Mouse (Mus musculus): ENCODE data around the gene Pbx4. TPM values are rescaled to one million over a fixed set of nuclear protein-coding genes. Genes with fewer than 3 reads are reported as not detected.

Gene Pbx4
- total RNA-seq, 2 experiments from 2014 or later = not detected

DNA sequence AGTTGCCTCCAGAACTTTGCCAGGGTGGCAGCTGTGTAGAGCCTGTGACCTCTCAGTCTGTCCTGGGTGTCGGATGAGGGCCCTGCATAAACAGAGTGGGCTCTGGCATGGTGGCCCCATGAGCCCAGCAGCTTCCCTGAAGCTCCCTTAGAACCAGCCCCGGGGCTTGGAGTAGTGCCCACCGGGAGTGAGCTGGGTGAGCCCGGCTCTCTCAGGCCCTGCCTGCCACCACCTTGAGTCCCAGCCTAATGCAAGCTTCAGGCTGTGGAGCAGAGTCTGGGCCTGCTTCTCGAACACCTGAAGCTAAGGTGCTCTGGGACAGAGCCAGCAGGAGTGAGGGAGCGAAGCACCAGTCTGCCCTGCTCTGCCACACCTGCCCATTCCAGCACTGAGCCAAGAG is 38.6 kb downstream of the Pbx4 start:
- DNase-seq (ENCODE audit: low spot score) = no peak

DNA sequence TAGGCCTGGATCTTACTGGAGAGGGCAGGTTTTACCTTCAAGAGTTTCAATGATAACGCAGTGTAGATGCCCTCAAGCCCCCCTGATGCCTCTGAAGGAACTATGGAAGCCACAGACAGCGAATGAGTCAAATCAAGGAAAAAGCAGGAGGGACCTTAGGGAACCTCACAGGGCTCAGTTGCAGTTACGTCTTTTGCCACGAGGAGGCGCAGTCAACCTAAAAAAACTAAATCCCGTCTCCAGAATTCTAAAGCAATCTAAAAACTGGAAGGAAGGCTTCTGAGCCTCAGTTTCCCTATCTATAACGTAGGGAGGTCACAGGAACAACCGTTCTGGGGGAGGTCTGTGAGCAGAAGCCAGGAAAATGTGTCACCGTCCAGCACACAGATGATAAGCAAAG is 41.9 kb downstream of the Pbx4 start:
- DNase-seq (ENCODE audit: low spot score) = peak; percentile 61

DNA sequence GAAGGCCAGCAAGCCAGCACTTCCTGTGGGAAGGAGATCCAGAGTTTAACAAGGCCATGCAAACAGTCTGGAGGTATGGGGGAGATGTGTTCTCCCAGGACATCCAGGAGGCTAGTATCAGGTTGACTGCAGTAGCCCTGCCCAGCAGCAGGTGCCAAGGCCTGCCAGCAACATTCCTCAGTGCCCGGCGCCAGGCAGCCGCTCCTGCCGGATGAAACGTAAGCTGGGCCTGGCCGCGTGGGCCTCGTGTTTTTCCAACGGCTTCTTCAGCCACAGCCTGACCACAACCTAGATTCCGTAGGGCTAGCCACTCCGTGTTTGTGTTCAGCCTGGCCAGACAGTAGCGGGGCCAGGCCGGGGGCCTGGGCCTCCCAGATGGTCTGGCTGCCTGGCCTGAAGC is 42.4 kb downstream of the Pbx4 start:
- DNase-seq (ENCODE audit: low spot score) = peak; percentile 69

DNA sequence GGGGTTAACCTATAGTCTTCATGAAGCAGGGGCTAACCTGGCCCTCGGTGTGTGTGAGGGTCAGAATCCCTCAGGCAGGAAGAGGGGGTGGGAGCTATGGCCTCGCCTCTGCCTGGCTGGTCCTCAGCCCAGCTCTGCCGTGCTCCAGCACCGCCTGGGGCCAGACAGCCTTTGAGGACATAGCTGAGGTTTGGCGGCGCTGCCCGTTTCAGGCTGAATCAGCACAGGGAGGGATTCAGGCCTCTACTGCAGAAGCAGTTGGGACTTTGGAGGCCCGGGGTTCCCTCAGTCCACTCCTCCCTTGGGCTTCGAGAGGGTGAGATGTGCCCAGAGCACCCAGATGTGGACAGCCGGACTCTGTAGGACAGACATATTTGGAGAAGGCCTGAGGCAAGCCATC is 43.8 kb downstream of the Pbx4 start:
- DNase-seq (ENCODE audit: low spot score) = no peak

DNA sequence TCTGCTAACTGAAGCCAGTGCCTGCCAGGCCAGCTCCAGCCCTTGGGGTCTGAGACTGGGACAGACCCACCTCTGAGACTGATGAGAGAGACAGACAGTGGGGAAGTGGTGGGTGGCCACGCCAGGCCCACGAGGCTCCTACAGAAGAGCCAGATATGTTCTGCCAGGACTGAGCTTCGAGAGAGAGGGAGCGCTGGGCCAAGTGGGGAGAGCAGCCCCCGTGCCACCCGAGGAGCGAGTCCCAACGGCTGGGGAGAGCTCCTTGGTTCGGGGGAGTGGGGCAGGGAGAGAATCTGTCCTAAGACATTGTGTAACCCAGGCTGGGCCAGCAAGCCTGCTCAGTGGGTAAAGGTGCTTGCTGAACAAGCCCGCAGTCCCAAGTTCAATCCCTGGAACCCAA is 44.7 kb downstream of the Pbx4 start:
- no peak for DNase-seq (ENCODE audit: low spot score)

GRCm38 (mm10) chr8:69877396-69877795 is 45.1 kb downstream of the Pbx4 start:
- DNase-seq (ENCODE audit: low spot score) = no peak

GRCm38 (mm10) chr8:69877992-69878391 is 45.7 kb downstream of the Pbx4 start:
- DNase-seq (ENCODE audit: low spot score) = no peak

- DNase-seq (ENCODE audit: low spot score) = no peak
Observed at GRCm38 (mm10) chr8:69879678-69880077, 47.4 kb downstream of the Pbx4 start.

GRCm38 (mm10) chr8:69880841-69881240 is 48.5 kb downstream of the Pbx4 start:
- DNase-seq (ENCODE audit: low spot score) = no peak

- DNase-seq (ENCODE audit: low spot score) = no peak
Observed at GRCm38 (mm10) chr8:69881261-69881865, 49.1 kb downstream of the Pbx4 start.

DNA sequence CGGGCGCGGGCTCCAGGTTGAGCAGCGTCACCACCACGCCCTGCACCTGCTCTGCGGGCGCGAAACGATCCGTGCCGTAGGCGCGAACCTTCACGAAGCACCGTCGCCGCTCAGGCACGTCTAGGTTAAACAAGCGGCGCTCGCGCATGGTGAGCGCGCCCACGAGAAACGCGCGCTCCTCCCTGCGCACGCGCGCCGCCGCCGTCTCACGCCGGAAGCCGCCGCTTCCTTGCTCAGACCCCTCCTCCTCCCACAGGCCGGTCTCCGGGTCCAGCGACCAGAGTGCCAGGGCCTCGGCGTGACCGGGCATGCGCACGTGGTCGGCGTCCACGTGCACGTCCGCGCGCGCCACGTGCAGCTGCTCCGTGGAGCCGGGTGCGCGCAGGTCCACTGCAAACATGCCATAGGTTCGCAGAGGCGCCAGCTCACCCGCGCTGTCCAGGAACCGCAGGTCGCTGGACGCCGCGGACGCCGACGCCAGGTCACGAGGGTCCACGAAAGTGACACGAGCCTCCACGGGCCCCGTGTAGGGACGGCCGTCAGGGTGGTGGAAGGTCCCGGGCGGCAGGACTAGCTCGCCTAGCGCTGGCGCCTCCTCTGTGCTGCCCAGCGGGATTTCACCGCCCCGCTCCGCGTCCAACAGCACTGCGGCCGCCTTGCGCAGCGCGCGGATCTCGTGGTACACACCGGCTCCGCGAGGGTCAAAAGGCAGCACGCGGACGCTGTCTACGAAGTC is 49.9 kb downstream of the Pbx4 start:
- DNase-seq (ENCODE audit: low spot score) = no peak

- no peak for DNase-seq (ENCODE audit: low spot score)
Observed at GRCm38 (mm10) chr8:69882833-69883600, 50.7 kb downstream of the Pbx4 start.

GRCm38 (mm10) chr8:69884141-69884540 is 51.9 kb downstream of the Pbx4 start:
- DNase-seq (ENCODE audit: low spot score) = no peak

- DNase-seq (ENCODE audit: low spot score) = peak; percentile 44
Observed at GRCm38 (mm10) chr8:69887289-69888243, 55.3 kb downstream of the Pbx4 start, which contains the start of gene Cilp2. Gene Cilp2 (minus strand): TSS chr8:69887687.

DNA sequence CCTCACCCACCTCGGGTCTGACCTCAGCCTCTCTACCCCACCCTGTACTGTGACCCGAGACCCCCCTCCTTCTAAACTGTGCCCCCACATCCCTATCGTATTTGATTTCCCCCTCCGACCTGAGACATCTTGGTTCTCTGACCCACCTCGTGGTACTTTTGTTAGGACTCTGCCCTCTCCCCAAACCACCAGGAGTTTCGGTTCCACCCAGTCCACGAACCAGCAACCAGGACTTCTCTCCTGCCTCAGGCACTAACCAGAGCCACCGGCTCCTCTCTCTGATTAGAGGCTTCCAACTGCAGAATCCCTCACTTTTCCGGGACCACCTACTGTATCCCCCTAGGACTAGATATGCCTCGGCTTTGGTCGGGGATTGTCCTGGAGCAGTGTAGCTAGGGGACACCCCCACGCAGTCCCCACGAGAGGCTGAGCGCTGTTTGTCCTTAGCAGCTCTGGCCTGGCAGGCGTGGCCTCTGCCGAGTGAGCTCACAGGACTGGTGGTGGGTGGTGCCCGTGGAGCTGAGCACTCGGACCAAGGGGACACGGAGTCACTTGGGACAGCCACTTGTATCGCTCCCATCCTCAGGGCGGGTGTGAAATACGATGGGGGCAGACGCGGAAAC is 56.1 kb downstream of the Pbx4 start:
- DNase-seq (ENCODE audit: low spot score) = no peak

GRCm38 (mm10) chr8:69888902-69889301 is 56.6 kb downstream of the Pbx4 start:
- DNase-seq (ENCODE audit: low spot score) = no peak

- DNase-seq (ENCODE audit: low spot score) = no peak
Observed at GRCm38 (mm10) chr8:69890813-69891241, 58.5 kb downstream of the Pbx4 start.

GRCm38 (mm10) chr8:69893863-69894262 is 61.6 kb downstream of the Pbx4 start:
- DNase-seq (ENCODE audit: low spot score) = no peak

- no peak for DNase-seq (ENCODE audit: low spot score)
Observed at GRCm38 (mm10) chr8:69894836-69895332, 62.6 kb downstream of the Pbx4 start.

DNA sequence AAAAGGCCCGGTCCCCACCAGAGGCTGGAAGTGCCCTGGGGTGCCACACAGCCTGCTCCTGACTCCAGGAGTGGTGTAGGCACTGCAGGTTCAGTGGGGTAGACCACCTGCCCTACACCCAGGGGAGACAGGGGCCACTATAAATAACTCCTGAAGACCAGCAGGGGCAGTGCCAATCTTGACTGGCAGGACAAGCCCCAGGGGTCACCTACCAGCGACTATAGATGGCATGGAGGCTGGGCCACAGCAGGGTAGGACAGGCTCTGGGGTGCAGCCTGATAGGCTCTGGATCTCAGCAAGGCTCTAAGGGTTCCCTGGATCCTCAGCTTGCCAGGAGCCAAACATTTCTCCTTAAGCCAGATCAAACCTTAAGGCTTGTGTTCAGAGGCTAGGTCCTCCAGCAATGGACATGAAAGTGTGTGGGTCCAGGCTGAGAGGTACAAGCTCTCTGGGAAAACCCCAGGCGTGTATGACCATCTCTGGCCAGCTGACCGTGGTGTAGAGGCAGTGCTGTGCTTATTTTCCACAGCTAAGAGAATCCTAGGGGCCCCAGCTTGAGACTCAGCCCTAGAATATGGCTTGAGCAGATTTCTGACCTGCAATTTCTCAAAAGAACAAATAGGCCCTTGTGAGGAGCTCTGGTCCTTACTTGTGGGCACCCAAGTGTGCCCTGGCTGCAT is 63.6 kb downstream of the Pbx4 start:
- DNase-seq (ENCODE audit: low spot score) = no peak
